Mouse (Mus musculus): Measurements from ENCODE around the gene Nuak1.

GRCm38 (mm10) chr10:84458094-84458493 lies 17.7 kb upstream of the Nuak1 start:
- TF ChIP-seq POLR2A (IDR thresholded peaks at IDR 0.05; ENCODE audit: extremely low read depth, insufficient read depth, low read length) (no peak), CTCF (IDR thresholded peaks at IDR 0.05; ENCODE audit: extremely low read depth, insufficient read depth, low read length) (no peak)
